Mouse (Mus musculus): Measurements from ENCODE around the gene Ccer1. TPM values are rescaled to one million over a fixed set of nuclear protein-coding genes. Genes with fewer than 3 reads are reported as not detected.
"Not testable (repeated sequence)": the region's sequence is repeated elsewhere in the genome, so short reads cannot be mapped to it uniquely, and the experiment has no call there.

The Ccer1 gene
- total RNA-seq, 2 experiments from 2014 or later, result not detected

GRCm38 (mm10) chr10:97726655-97727054 is 33.8 kb downstream of the Ccer1 start, which contains the start of gene C030005K15Rik:
Gene C030005K15Rik, minus strand, starts transcription at chr10:97726755.
- ATAC-seq (replicated peaks; ENCODE audit: low FRiP score, poor library complexity, severe bottlenecking), result not testable (repeated sequence)

Other genes starting within 250 kb of the Ccer1 start
- gene Dcn, start 213.4 kb upstream of the Ccer1 start, total RNA-seq (2015; ENCODE audit: low replicate concordance), result 1.4 and 5.9 TPM in 2 replicates
- 0.39 TPM in 1 of 2 replicates, not detected in the other for gene Dcn, start 213.4 kb upstream of the Ccer1 start, total RNA-seq (2017; ENCODE audit: low replicate concordance)
- gene Lum, start 127.9 kb upstream of the Ccer1 start, total RNA-seq (2015; ENCODE audit: low replicate concordance), result not detected in 2 replicates
- gene Lum, start 127.9 kb upstream of the Ccer1 start, total RNA-seq (2017; ENCODE audit: low replicate concordance), result 0.51 and 0.98 TPM in 2 replicates
- gene Kera, start 86.2 kb upstream of the Ccer1 start, total RNA-seq (2015; ENCODE audit: low replicate concordance), result not detected in 2 replicates
- gene Kera, start 86.2 kb upstream of the Ccer1 start, total RNA-seq (2017; ENCODE audit: low replicate concordance), result not detected in 2 replicates
- gene Epyc, start 49.0 kb upstream of the Ccer1 start, total RNA-seq (2015; ENCODE audit: low replicate concordance), result not detected in 2 replicates
- gene Epyc, start 49.0 kb upstream of the Ccer1 start, total RNA-seq (2017; ENCODE audit: low replicate concordance), result not detected in 2 replicates
- gene C030005K15Rik, start 33.7 kb downstream of the Ccer1 start, total RNA-seq (2015; ENCODE audit: low replicate concordance), result not detected in 2 replicates
- 0.39 TPM in 1 of 2 replicates, not detected in the other for gene C030005K15Rik, start 33.7 kb downstream of the Ccer1 start, total RNA-seq (2017; ENCODE audit: low replicate concordance)

All from erythroid progenitor cell, adult 5-6 weeks (primary cell).